Mouse (Mus musculus): ENCODE measurements around the gene Myzap. TPM values are rescaled to one million over a fixed set of nuclear protein-coding genes. Genes with fewer than 3 reads are reported as not detected.

The Myzap gene
- total RNA-seq, 2 experiments from 2014 or later: 1.3 to 2.1 TPM

GRCm38 (mm10) chr9:71544831-71545230, 47.3 kb downstream of the Myzap start:
- no peak for DNase-seq (ENCODE audit: low spot score in 2 of 2)

GRCm38 (mm10) chr9:71543443-71544222, 48.5 kb downstream of the Myzap start:
- peak; percentile 87 to 90 for DNase-seq (ENCODE audit: low spot score in 2 of 2)

- no peak for DNase-seq (ENCODE audit: low spot score in 2 of 2)
Observed at GRCm38 (mm10) chr9:71542292-71542691, 49.9 kb downstream of the Myzap start.

- no peak for DNase-seq (ENCODE audit: low spot score in 2 of 2)
Observed at GRCm38 (mm10) chr9:71540739-71541138, 51.4 kb downstream of the Myzap start.

GRCm38 (mm10) chr9:71535730-71536129, 56.4 kb downstream of the Myzap start:
- no peak for DNase-seq (ENCODE audit: low spot score in 2 of 2)

- no peak for DNase-seq (ENCODE audit: low spot score in 2 of 2)
Observed at GRCm38 (mm10) chr9:71535036-71535435, 57.1 kb downstream of the Myzap start.

GRCm38 (mm10) chr9:71529960-71530359, 62.2 kb downstream of the Myzap start:
- no peak for DNase-seq (ENCODE audit: low spot score in 2 of 2)

GRCm38 (mm10) chr9:71527438-71527837, 64.7 kb downstream of the Myzap start:
- no peak for DNase-seq (ENCODE audit: low spot score in 2 of 2)

- no peak for DNase-seq (ENCODE audit: low spot score in 2 of 2)
Observed at GRCm38 (mm10) chr9:71523901-71524300, 68.3 kb downstream of the Myzap start.

GRCm38 (mm10) chr9:71519836-71520235, 72.3 kb downstream of the Myzap start:
- DNase-seq (ENCODE audit: low spot score in 2 of 2): no peak

GRCm38 (mm10) chr9:71517487-71517886, 74.7 kb downstream of the Myzap start:
- no peak for DNase-seq (ENCODE audit: low spot score in 2 of 2)

- no peak for DNase-seq (ENCODE audit: low spot score in 2 of 2)
Observed at GRCm38 (mm10) chr9:71515862-71516261, 76.3 kb downstream of the Myzap start.

- no peak for DNase-seq (ENCODE audit: low spot score in 2 of 2)
Observed at GRCm38 (mm10) chr9:71513566-71513965, 78.6 kb downstream of the Myzap start.

GRCm38 (mm10) chr9:71512899-71513298, 79.3 kb downstream of the Myzap start:
- DNase-seq (ENCODE audit: low spot score in 2 of 2): no peak

GRCm38 (mm10) chr9:71498391-71499182, 93.6 kb downstream of the Myzap start:
- DNase-seq (ENCODE audit: low spot score in 2 of 2): peak in 1 of 2 experiments; percentile 14

- DNase-seq (ENCODE audit: low spot score in 2 of 2): no peak
Observed at GRCm38 (mm10) chr9:71496637-71497036, 95.5 kb downstream of the Myzap start.

- no peak for DNase-seq (ENCODE audit: low spot score in 2 of 2)
Observed at GRCm38 (mm10) chr9:71493771-71494170, 98.4 kb downstream of the Myzap start.

- DNase-seq (ENCODE audit: low spot score in 2 of 2): no peak
Observed at GRCm38 (mm10) chr9:71492296-71493025, 99.7 kb downstream of the Myzap start.

- no peak for DNase-seq (ENCODE audit: low spot score in 2 of 2)
Observed at GRCm38 (mm10) chr9:71490076-71490475, 102.1 kb downstream of the Myzap start.

- DNase-seq (ENCODE audit: low spot score in 2 of 2): no peak
Observed at GRCm38 (mm10) chr9:71486127-71486526, 106.0 kb downstream of the Myzap start.

- DNase-seq (ENCODE audit: low spot score in 2 of 2): peak; percentile 91 to 93
Observed at GRCm38 (mm10) chr9:71485475-71486094, 106.6 kb downstream of the Myzap start, which contains the start of gene Polr2m. TSS of gene Polr2m (minus strand) at chr9:71485935.

All from layer of hippocampus, postnatal 10 days (tissue).